Mouse (Mus musculus): ENCODE data around the gene Msh3. TPM values are rescaled to one million over a fixed set of nuclear protein-coding genes. Genes with fewer than 3 reads are reported as not detected.
"Not testable (repeated sequence)": the region's sequence is repeated elsewhere in the genome, so short reads cannot be mapped to it uniquely, and the experiment has no call there.

Gene Msh3
- polyA plus RNA-seq, 1 experiment from 2014 or later: 13.4 TPM

GRCm38 (mm10) chr13:92193806-92194205 is 161.0 kb downstream of the Msh3 start:
- not testable (repeated sequence) for H3K9ac ChIP-seq; ATAC-seq (replicated peaks; ENCODE audit: insufficient number of reproducible peaks, insufficient read depth, low FRiP score, low read depth); H3K4me2 ChIP-seq; H3K27me3 ChIP-seq; H3K4me1 ChIP-seq (replicated peaks); H3K36me3 ChIP-seq; H3K9me3 ChIP-seq (replicated peaks); H3K4me3 ChIP-seq; H3K27ac ChIP-seq
- 86% methylated on average over 5 of the region's 5 CpGs for WGBS

GRCm38 (mm10) chr13:92172686-92173085 is 182.1 kb downstream of the Msh3 start:
- H3K27me3 ChIP-seq; H3K27ac ChIP-seq; H3K4me2 ChIP-seq; H3K9ac ChIP-seq; H3K9me3 ChIP-seq (replicated peaks); H3K4me1 ChIP-seq (replicated peaks); H3K4me3 ChIP-seq; ATAC-seq (replicated peaks; ENCODE audit: insufficient number of reproducible peaks, insufficient read depth, low FRiP score, low read depth); H3K36me3 ChIP-seq: not testable (repeated sequence)
- 82% methylated on average over 8 of the region's 8 CpGs for WGBS

Other genes with a start within 250 kb of the Msh3 start
- gene Rasgrf2, start 223.3 kb downstream of the Msh3 start, polyA plus RNA-seq (2015; fragmentation: Nextera tagmentation; extraction: Ambion mirVana): 0.29 and 0.53 TPM in 2 replicates
- gene Gm20379, start 49.0 kb downstream of the Msh3 start, polyA plus RNA-seq (2015; fragmentation: Nextera tagmentation; extraction: Ambion mirVana): 0.47 and 0.65 TPM in 2 replicates
- 9.5 and 10.2 TPM in 2 replicates for gene Dhfr, start 277 bp downstream of the Msh3 start, polyA plus RNA-seq (2015; fragmentation: Nextera tagmentation; extraction: Ambion mirVana)
- 0.09 and 0.14 TPM in 2 replicates for gene Ankrd34b, start 70.9 kb upstream of the Msh3 start, polyA plus RNA-seq (2015; fragmentation: Nextera tagmentation; extraction: Ambion mirVana)
- 0.11 TPM in 1 of 2 replicates, not detected in the other for gene Fam151b, start 129.0 kb upstream of the Msh3 start, polyA plus RNA-seq (2015; fragmentation: Nextera tagmentation; extraction: Ambion mirVana)
- gene Zfyve16, start 175.9 kb upstream of the Msh3 start, polyA plus RNA-seq (2015; fragmentation: Nextera tagmentation; extraction: Ambion mirVana): 6.9 and 7.4 TPM in 2 replicates
- not detected in 2 replicates for gene Spz1, start 221.2 kb upstream of the Msh3 start, polyA plus RNA-seq (2015; fragmentation: Nextera tagmentation; extraction: Ambion mirVana)